Mouse (Mus musculus): ENCODE results near the gene Gas1. TPM values are rescaled to one million over a fixed set of nuclear protein-coding genes. Genes with fewer than 3 reads are reported as not detected.
A peak's percentile ranks its signal among the peaks of the same experiment; 100 is the strongest.

The Gas1 gene
- polyA plus RNA-seq, 1 experiment from 2014 or later, result 185 TPM

GRCm38 (mm10) chr13:60176776-60177105 is 424 bp downstream of the Gas1 start:
- Histone ChIP-seq H3K27me3 (ENCODE audit: control insufficient read depth, insufficient read depth, low read length) (peaks cover 2% of the 10 kb centered on the region), H3K9me3 (ENCODE audit: control insufficient read depth, low read length) (no peaks in the 10 kb centered on the region), H3K4me2 (ENCODE audit: low read depth, low read length, severe bottlenecking) (peak overlapping the region; percentile 73), H3K27ac (ENCODE audit: low read depth, low read length) (peak overlapping the region; percentile 99), H3K36me3 (ENCODE audit: control insufficient read depth, insufficient read depth, low read length) (no peaks in the 10 kb centered on the region), H3K9ac (ENCODE audit: low read length) (peak overlapping the region; percentile 99), H3K4me3 (ENCODE audit: low read depth, low read length) (peak overlapping the region; percentile 92), H3K4me1 (replicated peaks; ENCODE audit: control insufficient read depth, insufficient read depth, low read length) (peaks cover 10% of the 10 kb centered on the region)
- under 1% methylated on average over 53 of the region's 53 CpGs for WGBS
- DNase-seq (ENCODE audit: low spot score) (no peak), ATAC-seq (replicated peaks; ENCODE audit: low FRiP score) (no peak)

DNA sequence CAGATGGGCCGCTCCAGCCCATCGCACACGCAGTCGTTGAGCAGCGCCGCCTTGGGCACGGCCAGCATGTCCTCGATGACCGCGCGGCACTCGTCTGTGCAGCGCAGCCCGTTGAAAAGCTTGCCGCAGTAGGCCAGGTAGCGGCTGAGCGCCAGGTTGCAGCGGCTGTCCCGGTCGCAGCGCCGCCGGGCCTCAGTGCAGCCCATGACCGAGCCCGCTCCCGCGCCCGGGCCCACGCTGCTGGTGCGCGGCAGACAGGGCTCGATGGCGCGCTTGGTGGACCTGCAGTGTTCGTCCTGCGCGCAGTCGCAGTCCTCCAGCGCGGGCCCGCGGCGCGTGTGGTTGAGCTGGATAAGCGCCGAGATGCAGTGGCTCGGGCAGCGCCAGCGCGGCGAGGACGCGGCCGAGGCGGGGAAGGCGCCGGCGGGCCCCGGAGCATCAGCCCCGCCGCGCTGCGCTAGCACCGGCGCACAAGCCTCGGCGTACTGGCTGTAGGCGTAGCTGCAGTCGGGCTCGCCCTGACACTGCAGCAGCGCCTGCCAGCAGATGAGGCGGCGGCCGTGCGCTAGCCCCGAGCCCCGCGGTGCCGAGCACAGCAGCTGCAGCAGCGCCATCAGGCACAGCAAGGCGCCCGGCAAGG is 909 bp downstream of the Gas1 start:
- ATAC-seq (replicated peaks; ENCODE audit: low FRiP score), result peak; percentile 31
- H3K9me3 ChIP-seq (ENCODE audit: control insufficient read depth, low read length), result no peaks in the 10 kb centered on the region
- H3K36me3 ChIP-seq (ENCODE audit: control insufficient read depth, insufficient read depth, low read length), result no peaks in the 10 kb centered on the region
- H3K4me1 ChIP-seq (replicated peaks; ENCODE audit: control insufficient read depth, insufficient read depth, low read length), result peaks cover 14% of the 10 kb centered on the region
- H3K4me2 ChIP-seq (ENCODE audit: low read depth, low read length, severe bottlenecking), result peak overlapping the region; percentile 73
- H3K9ac ChIP-seq (ENCODE audit: low read length), result peak overlapping the region; percentile 99
- H3K27ac ChIP-seq (ENCODE audit: low read depth, low read length), result peak overlapping the region; percentile 99
- peak; percentile 87 for DNase-seq (ENCODE audit: low spot score)
- under 1% methylated on average over 73 of the region's 82 CpGs for WGBS
- H3K27me3 ChIP-seq (ENCODE audit: control insufficient read depth, insufficient read depth, low read length), result peaks cover 2% of the 10 kb centered on the region
- H3K4me3 ChIP-seq (ENCODE audit: low read depth, low read length), result peak overlapping the region; percentile 92

DNA sequence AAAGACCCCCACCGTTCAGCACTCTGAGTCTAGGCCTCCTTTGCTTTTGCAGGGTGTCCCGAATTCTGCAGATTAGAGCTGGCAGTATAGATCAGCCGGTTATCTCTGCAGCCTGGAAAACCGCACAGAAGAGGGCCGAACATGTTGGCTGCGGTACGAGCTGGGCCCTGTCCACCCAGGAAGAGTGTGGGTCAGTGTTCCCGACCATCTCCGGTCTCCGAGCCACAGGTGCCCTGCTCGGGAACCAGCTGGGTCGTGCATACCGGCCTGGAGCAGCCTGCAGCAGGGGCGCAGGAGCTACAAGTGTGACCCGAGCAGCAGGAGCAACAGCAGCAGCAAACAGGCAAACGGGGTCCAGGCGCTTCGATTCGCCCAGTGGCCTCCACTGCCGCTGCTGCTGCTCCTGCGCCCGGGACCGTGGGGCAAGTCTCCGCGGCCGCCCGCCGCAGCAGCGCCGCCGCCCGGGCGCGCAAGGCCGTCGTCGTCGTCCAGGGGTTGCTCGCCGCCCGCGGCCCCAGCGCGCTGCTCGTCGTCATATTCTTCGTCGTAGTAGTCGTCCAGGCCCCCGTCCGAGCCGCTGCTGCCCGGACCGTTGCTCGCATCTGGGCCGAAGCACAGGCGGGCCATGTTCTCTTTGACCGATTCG is 1.6 kb downstream of the Gas1 start:
- no peaks in the 10 kb centered on the region for H3K36me3 ChIP-seq (ENCODE audit: control insufficient read depth, insufficient read depth, low read length)
- no peaks in the 10 kb centered on the region for H3K9me3 ChIP-seq (ENCODE audit: control insufficient read depth, low read length)
- ATAC-seq (replicated peaks; ENCODE audit: low FRiP score) (no peak), DNase-seq (ENCODE audit: low spot score) (peak; percentile 81)
- H3K27me3 ChIP-seq (ENCODE audit: control insufficient read depth, insufficient read depth, low read length), result peaks cover 2% of the 10 kb centered on the region
- peak overlapping the region; percentile 99 for H3K9ac ChIP-seq (ENCODE audit: low read length)
- H3K4me1 ChIP-seq (replicated peaks; ENCODE audit: control insufficient read depth, insufficient read depth, low read length), result peaks cover 19% of the 10 kb centered on the region
- H3K27ac ChIP-seq (ENCODE audit: low read depth, low read length), result peak overlapping the region; percentile 99
- WGBS, result under 1% methylated on average over 59 of the region's 59 CpGs
- H3K4me2 ChIP-seq (ENCODE audit: low read depth, low read length, severe bottlenecking), result peak overlapping the region; percentile 73
- peak overlapping the region; percentile 92 for H3K4me3 ChIP-seq (ENCODE audit: low read depth, low read length)

DNA sequence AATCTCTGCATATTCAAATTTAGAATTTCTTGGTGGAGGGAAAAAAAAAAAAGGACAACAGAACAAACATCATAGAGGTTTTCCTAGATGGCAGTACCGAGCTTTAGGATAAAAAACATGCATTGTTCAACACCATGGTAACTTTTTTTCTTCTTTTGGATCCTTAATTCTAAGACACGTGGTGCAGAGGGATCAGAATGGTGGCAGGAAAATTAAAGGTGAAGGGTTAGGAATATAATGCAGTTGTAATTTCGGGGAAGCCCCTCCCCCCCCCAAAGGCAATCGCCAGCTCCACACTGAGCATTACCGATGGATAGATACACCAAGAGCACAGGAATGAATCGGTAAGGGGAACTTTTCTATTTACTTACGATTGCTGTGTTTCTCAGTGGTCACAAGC is 2.2 kb downstream of the Gas1 start:
- Histone ChIP-seq H3K4me3 (ENCODE audit: low read depth, low read length) (peak overlapping the region; percentile 92), H3K9me3 (ENCODE audit: control insufficient read depth, low read length) (no peaks in the 10 kb centered on the region), H3K27me3 (ENCODE audit: control insufficient read depth, insufficient read depth, low read length) (peaks cover 5% of the 10 kb centered on the region), H3K9ac (ENCODE audit: low read length) (peak overlapping the region; percentile 99), H3K27ac (ENCODE audit: low read depth, low read length) (peak overlapping the region; percentile 99), H3K36me3 (ENCODE audit: control insufficient read depth, insufficient read depth, low read length) (no peaks in the 10 kb centered on the region), H3K4me1 (replicated peaks; ENCODE audit: control insufficient read depth, insufficient read depth, low read length) (peaks cover 19% of the 10 kb centered on the region), H3K4me2 (ENCODE audit: low read depth, low read length, severe bottlenecking) (peak overlapping the region; percentile 73)
- no peak for ATAC-seq (replicated peaks; ENCODE audit: low FRiP score)
- peak; percentile 54 for DNase-seq (ENCODE audit: low spot score)
- under 1% methylated on average over 7 of the region's 7 CpGs for WGBS

DNA sequence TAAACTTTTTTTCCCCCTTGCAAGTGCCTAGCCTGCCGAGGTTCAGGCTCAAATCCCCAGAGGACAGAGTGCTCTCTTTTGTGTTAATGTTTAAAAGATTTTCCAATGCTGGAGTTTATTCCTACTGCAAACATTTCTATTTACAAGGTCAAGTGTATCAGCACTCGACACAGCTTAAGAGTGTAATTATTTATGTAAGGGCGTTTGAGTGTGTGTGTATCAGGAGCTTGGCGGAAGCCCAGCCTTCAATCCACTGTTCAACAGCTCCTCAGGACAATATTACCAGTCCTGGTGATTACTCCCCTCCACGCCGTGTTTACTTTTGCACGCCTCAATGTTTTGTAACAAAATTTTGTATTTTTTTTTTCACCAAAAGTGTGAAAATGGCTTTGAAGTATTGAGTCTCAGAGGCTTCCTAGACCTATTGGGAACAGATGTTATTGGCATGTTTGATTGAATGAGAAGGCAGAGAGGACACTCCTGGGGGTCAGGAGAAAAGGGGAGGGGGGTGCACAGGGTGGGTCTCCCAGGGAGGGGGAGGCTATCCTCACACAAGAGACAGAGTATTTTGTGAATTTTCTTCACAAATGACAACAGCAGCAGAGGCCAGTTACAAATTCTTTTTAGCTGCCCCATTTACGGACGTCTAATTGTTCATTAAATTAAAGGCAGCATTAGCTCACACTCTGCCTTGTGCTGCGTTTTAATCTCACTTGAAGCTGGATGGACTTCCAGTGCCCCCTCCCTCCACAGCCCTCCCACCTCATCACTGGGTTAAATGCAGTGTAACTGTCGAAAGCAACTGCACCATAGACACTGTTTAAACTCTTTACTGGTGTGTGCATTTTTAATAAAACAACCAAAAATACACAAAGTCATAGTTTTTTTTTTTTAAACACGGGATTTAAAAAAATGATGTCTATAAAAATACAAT is 3.3 kb downstream of the Gas1 start:
- H3K9ac ChIP-seq (ENCODE audit: low read length), result peak overlapping the region; percentile 99
- peak overlapping the region; percentile 92 for H3K4me3 ChIP-seq (ENCODE audit: low read depth, low read length)
- 4% methylated on average over 12 of the region's 12 CpGs for WGBS
- no peaks in the 10 kb centered on the region for H3K36me3 ChIP-seq (ENCODE audit: control insufficient read depth, insufficient read depth, low read length)
- H3K4me1 ChIP-seq (replicated peaks; ENCODE audit: control insufficient read depth, insufficient read depth, low read length), result peaks cover 19% of the 10 kb centered on the region
- peak overlapping the region; percentile 73 for H3K4me2 ChIP-seq (ENCODE audit: low read depth, low read length, severe bottlenecking)
- H3K9me3 ChIP-seq (ENCODE audit: control insufficient read depth, low read length), result no peaks in the 10 kb centered on the region; the same call in 1 of the 2 replicates
- peak; percentile 56 for DNase-seq (ENCODE audit: low spot score)
- peak overlapping the region; percentile 99; the same call in 1 of the 2 replicates for H3K27ac ChIP-seq (ENCODE audit: low read depth, low read length)
- H3K27me3 ChIP-seq (ENCODE audit: control insufficient read depth, insufficient read depth, low read length), result peaks cover 13% of the 10 kb centered on the region
- ATAC-seq (replicated peaks; ENCODE audit: low FRiP score), result no peak

- DNase-seq (ENCODE audit: low spot score) (no peak), ATAC-seq (replicated peaks; ENCODE audit: low FRiP score) (no peak)
- Histone ChIP-seq H3K9me3 (ENCODE audit: control insufficient read depth, low read length) (no peaks in the 10 kb centered on the region; the same call in 1 of the 2 replicates), H3K4me2 (ENCODE audit: low read depth, low read length, severe bottlenecking) (peak overlapping the region; percentile 73; the same call in 1 of the 2 replicates), H3K36me3 (ENCODE audit: control insufficient read depth, insufficient read depth, low read length) (no peaks in the 10 kb centered on the region), H3K9ac (ENCODE audit: low read length) (peak overlapping the region; percentile 99), H3K4me1 (replicated peaks; ENCODE audit: control insufficient read depth, insufficient read depth, low read length) (peaks cover 19% of the 10 kb centered on the region), H3K27ac (ENCODE audit: low read depth, low read length) (peak overlapping the region; percentile 99; the same call in 1 of the 2 replicates), H3K4me3 (ENCODE audit: low read depth, low read length) (peak overlapping the region; percentile 92), H3K27me3 (ENCODE audit: control insufficient read depth, insufficient read depth, low read length) (peaks cover 16% of the 10 kb centered on the region)
- 3% methylated on average over 3 of the region's 3 CpGs for WGBS
Measured at GRCm38 (mm10) chr13:60173186-60173585, 4.0 kb downstream of the Gas1 start.

DNA sequence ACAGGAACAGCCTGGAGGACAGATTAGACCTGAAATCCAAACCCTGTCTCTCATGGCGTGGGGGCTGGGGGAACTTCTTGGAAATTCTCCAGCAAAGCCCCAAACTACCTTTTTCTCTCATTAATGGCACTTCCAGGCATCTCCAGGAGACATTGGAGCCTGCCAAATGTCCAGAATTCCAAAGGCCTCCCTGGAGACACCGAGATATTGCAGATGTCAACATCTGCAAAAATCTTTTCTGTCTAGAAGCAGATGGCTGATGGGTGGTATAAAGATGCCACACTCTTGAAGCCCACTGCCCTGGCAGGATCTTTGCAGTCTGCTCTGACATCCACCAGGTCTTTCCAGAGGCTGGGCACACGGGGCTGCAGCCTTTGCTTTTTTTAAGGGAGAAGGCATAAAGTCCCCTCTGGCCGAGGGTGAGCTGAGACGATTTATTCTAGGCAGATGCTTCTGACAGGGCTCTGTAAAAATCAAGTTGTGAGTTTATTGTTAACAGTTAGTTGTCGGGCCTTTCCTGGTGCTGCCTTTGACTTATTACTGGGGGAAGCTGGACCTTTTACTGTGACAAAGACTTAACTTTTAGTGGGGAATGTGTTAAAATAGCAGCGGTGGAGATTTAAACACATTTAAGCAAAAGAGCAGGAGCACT is 4.7 kb downstream of the Gas1 start:
- H3K27me3 ChIP-seq (ENCODE audit: control insufficient read depth, insufficient read depth, low read length), result peaks cover 16% of the 10 kb centered on the region
- H3K9ac ChIP-seq (ENCODE audit: low read length), result peak overlapping the region; percentile 5
- no peak for ATAC-seq (replicated peaks; ENCODE audit: low FRiP score)
- 25% methylated on average over 7 of the region's 7 CpGs for WGBS
- H3K4me1 ChIP-seq (replicated peaks; ENCODE audit: control insufficient read depth, insufficient read depth, low read length), result peaks cover 19% of the 10 kb centered on the region
- peak overlapping the region; percentile 5; the same call in 1 of the 2 replicates for H3K4me2 ChIP-seq (ENCODE audit: low read depth, low read length, severe bottlenecking)
- H3K4me3 ChIP-seq (ENCODE audit: low read depth, low read length), result no peak overlapping the region
- H3K9me3 ChIP-seq (ENCODE audit: control insufficient read depth, low read length), result no peaks in the 10 kb centered on the region; the same call in 1 of the 2 replicates
- peak overlapping the region; percentile 99 for H3K27ac ChIP-seq (ENCODE audit: low read depth, low read length)
- DNase-seq (ENCODE audit: low spot score), result peak; percentile 62
- H3K36me3 ChIP-seq (ENCODE audit: control insufficient read depth, insufficient read depth, low read length), result no peaks in the 10 kb centered on the region

GRCm38 (mm10) chr13:60171781-60172180 is 5.4 kb downstream of the Gas1 start:
- WGBS, result 71% methylated on average over 8 of the region's 8 CpGs
- Histone ChIP-seq H3K4me1 (replicated peaks; ENCODE audit: control insufficient read depth, insufficient read depth, low read length) (peaks cover 19% of the 10 kb centered on the region), H3K27ac (ENCODE audit: low read depth, low read length) (peak overlapping the region; percentile 99), H3K9me3 (ENCODE audit: control insufficient read depth, low read length) (no peaks in the 10 kb centered on the region; the same call in 1 of the 2 replicates), H3K27me3 (ENCODE audit: control insufficient read depth, insufficient read depth, low read length) (peaks cover 16% of the 10 kb centered on the region), H3K4me2 (ENCODE audit: low read depth, low read length, severe bottlenecking) (no peak overlapping the region), H3K4me3 (ENCODE audit: low read depth, low read length) (no peak overlapping the region), H3K9ac (ENCODE audit: low read length) (no peak overlapping the region), H3K36me3 (ENCODE audit: control insufficient read depth, insufficient read depth, low read length) (no peaks in the 10 kb centered on the region)
- DNase-seq (ENCODE audit: low spot score) (peak; percentile 52), ATAC-seq (replicated peaks; ENCODE audit: low FRiP score) (no peak)
